In genomic region chr11:6365885-6366284, GRCm38 (mm10) we compare ENCODE assay signal across 7 mouse cellular contexts. TPM values are rescaled to one million over a fixed set of nuclear protein-coding genes. Genes with fewer than 3 reads are reported as not detected.
DNase-seq lines count a peak whose midpoint lies in the region; ATAC-seq and TF ChIP-seq lines count a peak whose summit lies in the region.

No protein-coding gene starts in this region.

- H3K27ac ChIP-seq in intestine, postnatal 0 days (ENCODE audit: low read depth, low read length): peak overlapping the region; percentile 35; the same call in 1 of the 2 replicates
- H3K27ac ChIP-seq in limb, embryonic 10.5 days: no peak overlapping the region
- no peak overlapping the region for H3K27ac ChIP-seq in midbrain, embryonic 11.5 days (ENCODE audit: low read depth, low read length)

- ATAC-seq in intestine, postnatal 0 days: peak; percentile 82
- ATAC-seq in midbrain, embryonic 11.5 days (ENCODE audit: low FRiP score): peak; percentile 73; the same call in 1 of the 2 replicates

- H3K4me1 ChIP-seq in intestine, postnatal 0 days (replicated peaks; ENCODE audit: control insufficient read depth, insufficient read depth, low read length): no peaks in the 10 kb centered on the region
- H3K4me1 ChIP-seq in limb, embryonic 10.5 days: peaks cover 9% of the 10 kb centered on the region
- no peaks in the 10 kb centered on the region for H3K4me1 ChIP-seq in midbrain, embryonic 11.5 days (ENCODE audit: control insufficient read depth, insufficient read depth, low read length)

- no peak overlapping the region for H3K9ac ChIP-seq in intestine, postnatal 0 days (ENCODE audit: low read depth, low read length)
- no peak overlapping the region for H3K9ac ChIP-seq in midbrain, embryonic 11.5 days (ENCODE audit: low read length)

- H3K9me3 ChIP-seq in intestine, postnatal 0 days (ENCODE audit: control insufficient read depth): no peaks in the 10 kb centered on the region
- H3K9me3 ChIP-seq in limb, embryonic 10.5 days (replicated peaks): no peaks in the 10 kb centered on the region; the same call in 1 of the 2 replicates
- no peaks in the 10 kb centered on the region for H3K9me3 ChIP-seq in midbrain, embryonic 11.5 days (ENCODE audit: control insufficient read depth, low read length)

- H3K36me3 ChIP-seq in intestine, postnatal 0 days (ENCODE audit: control insufficient read depth, insufficient read depth): no peaks in the 10 kb centered on the region
- no peaks in the 10 kb centered on the region for H3K36me3 ChIP-seq in limb, embryonic 10.5 days
- no peaks in the 10 kb centered on the region for H3K36me3 ChIP-seq in midbrain, embryonic 11.5 days (ENCODE audit: control insufficient read depth, insufficient read depth, low read length)

- WGBS in intestine, postnatal 0 days: 15% methylated on average over 11 of the region's 11 CpGs
- WGBS in limb, embryonic 10.5 days: 23% methylated on average over 11 of the region's 11 CpGs
- 28% methylated on average over 11 of the region's 11 CpGs for WGBS in midbrain, embryonic 11.5 days

- H3K4me3 ChIP-seq in intestine, postnatal 0 days (ENCODE audit: low read depth, low read length): no peak overlapping the region
- H3K4me3 ChIP-seq in limb, embryonic 10.5 days: no peak overlapping the region
- no peak overlapping the region for H3K4me3 ChIP-seq in midbrain, embryonic 11.5 days (ENCODE audit: low read depth, low read length)

- H3K27me3 ChIP-seq in intestine, postnatal 0 days (replicated peaks; ENCODE audit: control insufficient read depth, insufficient read depth, low read length): no peaks in the 10 kb centered on the region
- no peaks in the 10 kb centered on the region for H3K27me3 ChIP-seq in limb, embryonic 10.5 days (ENCODE audit: low read depth, poor library complexity, severe bottlenecking)
- H3K27me3 ChIP-seq in midbrain, embryonic 11.5 days (ENCODE audit: control insufficient read depth, insufficient read depth, low read length): no peaks in the 10 kb centered on the region

- DNase-seq in adrenal gland, adult 2 months: peak; percentile 76
- DNase-seq in embryo, embryonic 11.5 days (ENCODE audit: low read depth, low spot score): peak; percentile 71
- peak; percentile 98 for DNase-seq in heart, adult 11 months
- peak; percentile 83 for DNase-seq in limb, embryonic 10.5 days (ENCODE audit: low spot score)
- DNase-seq in midbrain, embryonic 11.5 days (ENCODE audit: low spot score, missing footprints): peak; percentile 94
- DNase-seq in right cerebral cortex, postnatal 4 days: peak; percentile 61

- peak; percentile 95 for TF ChIP-seq CTCF in intestine, postnatal 0 days (IDR thresholded peaks at IDR 0.05; ENCODE audit: low read depth)

- 0 out of 2 replicates have a peak overlapping the region, but pooled peaks have one; percentile 2 for H3K4me2 ChIP-seq in intestine, postnatal 0 days (replicated peaks; ENCODE audit: low read depth)
- no peak overlapping the region for H3K4me2 ChIP-seq in midbrain, embryonic 11.5 days

RNA-seq across cellular contexts. Expression of gene Zmiz2, which starts 23.0 kb away (rescaled TPM):
- 10 to 100 TPM; 50.5 to 52.8 TPM for total RNA-seq in adrenal gland, adult 2 months (2021)
- 71.1 and 85.0 TPM in 2 replicates for polyA plus RNA-seq in adrenal gland, adult 2 months (2012; rRNA removed)
- polyA plus RNA-seq in intestine, postnatal 0 days (2015; fragmentation: Nextera tagmentation; extraction: Ambion mirVana): 7.8 and 8.0 TPM in 2 replicates
- 10.9 and 12.4 TPM in 2 replicates for polyA plus RNA-seq in limb, embryonic 10.5 days (2016; fragmentation: Nextera tagmentation; extraction: Ambion mirVana)
- polyA plus RNA-seq in midbrain, embryonic 11.5 days (2014; fragmentation: Nextera tagmentation; extraction: Ambion mirVana): 13.3 and 16.4 TPM in 2 replicates

RNA-seq across cellular contexts. Expression of gene Ppia, which starts 49.4 kb away (rescaled TPM):
- 1,000 to 10,000 TPM; 1,264 to 1,797 TPM for total RNA-seq in adrenal gland, adult 2 months (2021)
- 237 and 265 TPM in 2 replicates for polyA plus RNA-seq in adrenal gland, adult 2 months (2012; rRNA removed)
- polyA plus RNA-seq in intestine, postnatal 0 days (2015; fragmentation: Nextera tagmentation; extraction: Ambion mirVana): 3,711 and 4,178 TPM in 2 replicates
- polyA plus RNA-seq in limb, embryonic 10.5 days (2016; fragmentation: Nextera tagmentation; extraction: Ambion mirVana): 5,840 and 6,698 TPM in 2 replicates
- polyA plus RNA-seq in midbrain, embryonic 11.5 days (2014; fragmentation: Nextera tagmentation; extraction: Ambion mirVana): 5,393 and 5,428 TPM in 2 replicates

Comparison
In these comparisons a context has a peak if more than half of its experiments do, and no peak if none do; other contexts are left out.
1. RNA of gene Ppia, which starts 49.4 kb away (polyA plus RNA-seq): 5,840 to 6,698 TPM in limb, embryonic 10.5 days, 5,393 to 5,428 TPM in midbrain, embryonic 11.5 days and 3,711 to 4,178 TPM in intestine, postnatal 0 days; 237 to 265 TPM in adrenal gland, adult 2 months; every median in the first group is over 10 times any median in the second.
2. Peak in every context shown above with its lines, with median percentiles within 50 percentile points of each other: DNase-seq.